Mouse (Mus musculus) CH12.LX (cell line): ENCODE measurements around the gene Pdpk1. TPM values are rescaled to one million over a fixed set of nuclear protein-coding genes. Genes with fewer than 3 reads are reported as not detected.

Source experiments
- DNase-seq: peaks from one replicate; pipeline ENCODE4 v3.0.0-alpha.2; 2013; ENCODE audit errors: extremely low read depth
- H3K27ac ChIP-seq: 2 replicates; pipeline ENCODE4 v1.5.1; 2012; ENCODE audit warnings: low read depth, mild to moderate bottlenecking, control low read depth, moderate library complexity; ENCODE audit not compliant: insufficient read depth
- H3K27me3 ChIP-seq: replicated peaks from 2 replicates; pipeline ENCODE3; 2012; ENCODE audit warnings: inconsistent platforms
- H3K36me3 ChIP-seq, 2 experiments: replicated peaks in 1 of 2; 2 replicates each; pipeline versions ENCODE3 to v1.6.1; 2012; ENCODE audit warnings: inconsistent platforms in 1 of 2, low read length in 1 of 2, mild to moderate bottlenecking in 1 of 2, mixed read lengths in 1 of 2, moderate library complexity in 1 of 2; ENCODE audit not compliant: control insufficient read depth in 1 of 2, insufficient read depth in 1 of 2
- H3K4me1 ChIP-seq, 2 experiments: 2 replicates each; pipeline ENCODE4 v1.6.1; 2012; ENCODE audit warnings: inconsistent platforms in 1 of 2, moderate library complexity in 1 of 2; ENCODE audit not compliant: insufficient read depth in 2 of 2, control insufficient read depth in 1 of 2
- H3K4me2 ChIP-seq: 2 replicates; pipeline ENCODE4 v1.6.1; 2012; ENCODE audit warnings: low read depth, mild to moderate bottlenecking, control low read depth; ENCODE audit not compliant: poor library complexity, insufficient read depth, severe bottlenecking
- H3K4me3 ChIP-seq, 3 experiments: fragments of 150-350 bp in 1 of 3; sonication (generic) in 1 of 3; replicated peaks in 1 of 3; 2 replicates each; pipeline versions ENCODE3 to v1.5.1; 2011 to 2012; ENCODE audit warnings: low read depth in 2 of 3, low read length in 2 of 3, mild to moderate bottlenecking in 2 of 3, moderate library complexity in 2 of 3, control low read depth in 1 of 3, improper control_type of control experiment in 1 of 3, inconsistent platforms in 1 of 3, mixed read lengths in 1 of 3; ENCODE audit not compliant: poor library complexity in 1 of 3
- H3K79me2 ChIP-seq: replicated peaks from 2 replicates; pipeline ENCODE4 v1.6.1; 2012; ENCODE audit warnings: mild to moderate bottlenecking, moderate library complexity; ENCODE audit not compliant: control insufficient read depth, poor library complexity, insufficient read depth, severe bottlenecking; ENCODE audit errors: extremely low read depth
- H3K9ac ChIP-seq: 2 replicates; pipeline ENCODE4 v1.6.1; 2012; ENCODE audit warnings: low read depth, mild to moderate bottlenecking, control low read depth, moderate library complexity; ENCODE audit not compliant: insufficient read depth
- H3K9me3 ChIP-seq: replicated peaks from 2 replicates; pipeline ENCODE3; 2012; ENCODE audit warnings: low read length, inconsistent platforms, mixed read lengths
- BHLHE40 ChIP-seq: IDR thresholded peaks from 2 replicates; pipeline ENCODE4 v1.6.1; 2011; ENCODE audit warnings: mild to moderate bottlenecking, low read depth, low read length, improper control_type of control experiment
- E2F4 ChIP-seq: IDR thresholded peaks from 2 replicates; pipeline ENCODE4 v1.6.1; 2011; ENCODE audit warnings: low read depth, low read length, improper control_type of control experiment; ENCODE audit not compliant: insufficient replicate concordance
- ELF1 ChIP-seq: IDR thresholded peaks from 2 replicates; pipeline ENCODE4 v1.6.1; 2014; ENCODE audit warnings: low read depth, mild to moderate bottlenecking, inconsistent platforms, low read length, improper control_type of control experiment
- EP300 ChIP-seq: IDR thresholded peaks from 2 replicates; pipeline ENCODE4 v1.6.1; 2011; ENCODE audit warnings: low read length, improper control_type of control experiment
- ETS1 ChIP-seq: conservative IDR thresholded peaks from 2 replicates; pipeline ENCODE4 v1.6.1; 2012; ENCODE audit warnings: low read depth, mild to moderate bottlenecking, inconsistent platforms, low read length, improper control_type of control experiment, moderate library complexity
- JUN ChIP-seq: IDR thresholded peaks from 2 replicates; pipeline ENCODE4 v1.6.1; 2011; ENCODE audit warnings: low read depth, mild to moderate bottlenecking, low read length, improper control_type of control experiment, moderate library complexity; ENCODE audit not compliant: insufficient read depth
- MAFK ChIP-seq: IDR thresholded peaks from 2 replicates; pipeline ENCODE4 v1.6.1; 2011; ENCODE audit warnings: low read length, improper control_type of control experiment; ENCODE audit not compliant: insufficient replicate concordance
- MAZ ChIP-seq: IDR thresholded peaks from 2 replicates; pipeline ENCODE4 v1.6.1; 2012; ENCODE audit warnings: low read depth, mild to moderate bottlenecking, inconsistent platforms, low read length, improper control_type of control experiment, moderate library complexity
- MXI1 ChIP-seq: IDR thresholded peaks from 2 replicates; pipeline ENCODE4 v1.6.1; 2011; ENCODE audit warnings: mild to moderate bottlenecking, low read depth, low read length, improper control_type of control experiment
- NELFE ChIP-seq: IDR thresholded peaks from 2 replicates; pipeline ENCODE4 v1.6.1; 2011; ENCODE audit warnings: low read depth, low read length, improper control_type of control experiment
- NRF1 ChIP-seq: IDR thresholded peaks from 2 replicates; pipeline ENCODE4 v1.6.1; 2014; ENCODE audit warnings: low read depth, mild to moderate bottlenecking, inconsistent platforms, low read length, improper control_type of control experiment, moderate library complexity
- RCOR1 ChIP-seq: conservative IDR thresholded peaks from 2 replicates; pipeline ENCODE4 v1.6.1; 2012; ENCODE audit warnings: low read depth, mild to moderate bottlenecking, inconsistent platforms, low read length, improper control_type of control experiment
- SIN3A ChIP-seq: IDR thresholded peaks from 2 replicates; pipeline ENCODE4 v1.6.1; 2012; ENCODE audit warnings: low read length, improper control_type of control experiment, inconsistent platforms
- UBTF ChIP-seq: IDR thresholded peaks from 2 replicates; pipeline ENCODE4 v1.6.1; 2012; ENCODE audit warnings: low read depth, mild to moderate bottlenecking, inconsistent platforms, low read length, improper control_type of control experiment, moderate library complexity
- USF1 ChIP-seq: IDR thresholded peaks from 2 replicates; pipeline ENCODE4 v1.6.1; 2014; ENCODE audit warnings: low read depth, mild to moderate bottlenecking, inconsistent platforms, low read length, improper control_type of control experiment
- USF2 ChIP-seq: conservative IDR thresholded peaks from 2 replicates; pipeline ENCODE4 v1.6.1; 2011; ENCODE audit warnings: low read depth, low read length, improper control_type of control experiment
- ZC3H11A ChIP-seq: IDR thresholded peaks from 2 replicates; pipeline ENCODE4 v1.6.1; 2012; ENCODE audit warnings: low read depth, mild to moderate bottlenecking, inconsistent platforms, low read length, improper control_type of control experiment
- ZKSCAN1 ChIP-seq: IDR thresholded peaks from 2 replicates; pipeline ENCODE4 v1.6.1; 2012; ENCODE audit warnings: low read depth, inconsistent platforms, low read length, improper control_type of control experiment, borderline replicate concordance
- ZMIZ1 ChIP-seq: IDR thresholded peaks from 2 replicates; pipeline ENCODE4 v1.6.1; 2012; ENCODE audit warnings: low read depth, mild to moderate bottlenecking, inconsistent platforms, low read length, improper control_type of control experiment
- dilution Hi-C: fragments of 300-500 bp; cut with MboI; formaldehyde crosslinking; loops from 2 replicates; pipeline ENCODE4 v1.14.3; 2020; ENCODE audit warnings: low sequenced_read_pairs; ENCODE audit not compliant: extremely low pct_unique_long_range_greater_than_20kb, extremely low pct_ligation_motif_present
- in situ Hi-C: fragments of 300-500 bp; cut with MboI; formaldehyde crosslinking; loops from 3 replicates; pipeline ENCODE4 v1.14.3; 2019; ENCODE audit warnings: low sequenced_read_pairs, low pct_ligation_motif_present, low pct_unique_long_range_greater_than_20kb, mixed read lengths
- polyA plus RNA-seq: library from polyadenylated mRNA; unstranded; fragments of >175 nt; gene quantifications from 2 replicates; pipeline ENCODE4 v1.2.1, GENCODE M21; 2012; ENCODE audit warnings: low read depth; ENCODE audit not compliant: insufficient read length
- total RNA-seq, 2 experiments: library from RNA; depleted of rRNA; stranded (reverse); fragments of 300-350 nt in 1 of 2; fragments of >200 nt in 1 of 2; gene quantifications; 2 replicates each; pipeline ENCODE4 v1.2.3; 2012 to 2014

Pdpk1 gene
- total and polyA plus RNA-seq, 3 experiments = 12.2 to 17.0 (median 15.9) TPM

DNA sequence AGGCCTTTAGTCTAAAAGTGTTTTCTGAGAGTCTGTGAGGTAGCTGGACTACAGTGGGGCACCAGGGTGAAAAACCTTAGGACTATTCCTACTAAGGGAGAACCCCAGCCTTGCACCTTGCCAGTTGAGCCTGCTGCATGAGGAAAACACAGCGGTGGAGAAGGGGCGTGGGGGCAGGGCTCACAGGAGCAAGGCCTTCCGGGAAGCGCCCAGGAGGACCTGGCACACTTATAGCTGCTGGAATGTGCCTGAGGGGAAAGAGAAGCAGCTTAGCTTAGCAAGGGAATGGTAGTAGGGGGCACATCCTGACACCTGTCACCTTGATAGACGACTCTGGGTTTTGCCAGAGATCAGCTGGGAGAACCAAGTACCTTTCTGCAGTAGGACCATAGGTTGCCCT is 10.7 kb upstream of the Pdpk1 start:
- in situ Hi-C loops = no loop called here

DNA sequence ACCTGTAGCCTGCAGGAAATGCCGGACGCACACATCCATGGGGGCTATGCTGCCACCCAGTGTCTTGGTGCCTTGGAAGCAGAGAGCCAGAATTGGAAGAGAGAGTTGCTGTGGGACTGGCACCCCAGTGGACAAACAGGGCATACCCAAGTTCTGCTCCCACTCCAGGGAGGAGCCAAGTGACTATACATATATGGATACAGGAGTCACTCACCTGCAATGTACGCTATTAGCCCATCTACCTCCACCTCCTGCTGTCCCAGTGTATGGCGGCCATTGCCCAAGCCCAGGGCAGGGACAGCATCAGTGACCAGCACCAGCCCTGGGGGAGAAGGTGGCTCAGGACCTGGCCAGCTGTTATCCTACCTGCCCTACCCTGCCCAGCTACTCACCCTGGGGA is 6.8 kb upstream of the Pdpk1 start:
- in situ Hi-C loops (no loop called here), dilution Hi-C loops (no loop called here)
- no peak overlapping the region for H3K27ac ChIP-seq
- peaks cover 0 to 2% of the 10 kb centered on the region in 2 experiments for H3K36me3 ChIP-seq
- H3K4me1 ChIP-seq = peaks cover 0 to 7% of the 10 kb centered on the region in 2 experiments; a peak in 2 of 4 replicates
- H3K4me2 ChIP-seq = no peak overlapping the region
- TF ChIP-seq USF1 (no peak), NELFE (no peak), ETS1 (no peak), JUN (no peak), ZC3H11A (no peak), RCOR1 (no peak), UBTF (no peak), ELF1 (no peak), USF2 (no peak), SIN3A (no peak)
- H3K9ac ChIP-seq = no peak overlapping the region
- H3K9me3 ChIP-seq = no peaks in the 10 kb centered on the region
- H3K27me3 ChIP-seq = no peaks in the 10 kb centered on the region
- no peak overlapping the region for H3K4me3 ChIP-seq
- DNase-seq = no peak
- H3K79me2 ChIP-seq = no peaks in the 10 kb centered on the region

More for the DNA sequence above, 10.7 kb upstream of the Pdpk1 start:
- DNase-seq = no peak
- no peak overlapping the region for H3K9ac ChIP-seq
- no peaks in the 10 kb centered on the region for H3K9me3 ChIP-seq
- peaks cover under 1% of the 10 kb centered on the region; the same call in 1 of the 2 replicates for H3K79me2 ChIP-seq
- no peak for TF ChIP-seq E2F4
- TF ChIP-seq BHLHE40 = no peak
- no peak for TF ChIP-seq MAFK
- TF ChIP-seq ZMIZ1 = no peak
- no peak for TF ChIP-seq USF1
- no peak for TF ChIP-seq EP300
- no peak for TF ChIP-seq MAZ
- TF ChIP-seq MXI1 = no peak
- TF ChIP-seq NELFE = no peak
- TF ChIP-seq ZKSCAN1 = no peak
- TF ChIP-seq NRF1 = no peak
- dilution Hi-C loops = no loop called here
- H3K36me3 ChIP-seq = peaks cover 21 to 31% of the 10 kb centered on the region in 2 experiments
- no peak overlapping the region for H3K27ac ChIP-seq
- no peak overlapping the region for H3K4me2 ChIP-seq
- H3K4me1 ChIP-seq = peaks cover 0 to 9% of the 10 kb centered on the region in 2 experiments; a peak in 2 of 4 replicates
- no peak overlapping the region for H3K4me3 ChIP-seq
- H3K27me3 ChIP-seq = no peaks in the 10 kb centered on the region
